ENCODE assay signal across 17 mouse cellular contexts in genomic region chr7:66404141-66404540, GRCm38 (mm10). TPM values are rescaled to one million over a fixed set of nuclear protein-coding genes. Genes with fewer than 3 reads are reported as not detected.
DNase-seq lines count a peak whose midpoint lies in the region; ATAC-seq and TF ChIP-seq lines count a peak whose summit lies in the region.
"Had no signal": no experiment of that assay in that cellular context is flagged by ENCODE, and none has a peak within 500 bp of the region (broad histone marks: within the 10 kb centered on the region; RNA-seq: fewer than 3 reads in every experiment).

No protein-coding gene starts in this region.

- no peaks in the 10 kb centered on the region for H3K36me3 ChIP-seq in embryonic facial prominence, embryonic 14.5 days (ENCODE audit: control insufficient read depth, insufficient read depth, low read length)
- no peaks in the 10 kb centered on the region for H3K36me3 ChIP-seq in embryonic facial prominence, embryonic 10.5 days (replicated peaks)
- H3K36me3 ChIP-seq in lung, embryonic 14.5 days (ENCODE audit: insufficient read depth) = no peaks in the 10 kb centered on the region
- no peaks in the 10 kb centered on the region for H3K36me3 ChIP-seq in embryonic facial prominence, embryonic 15.5 days
- no peaks in the 10 kb centered on the region for H3K36me3 ChIP-seq in limb, embryonic 14.5 days (ENCODE audit: control insufficient read depth, insufficient read depth, low read length)
- H3K36me3 ChIP-seq: forebrain, embryonic 12.5 days; G1E; liver, embryonic 15.5 days had no signal

- no peak for TF ChIP-seq POLR2A in limb, embryonic 14.5 days (IDR thresholded peaks at IDR 0.05; ENCODE audit: borderline replicate concordance, extremely low read depth, insufficient read depth, insufficient read length)

- peak; percentile 47 for DNase-seq in embryonic facial prominence, embryonic 14.5 days (ENCODE audit: low spot score)
- DNase-seq in embryonic facial prominence, embryonic 10.5 days (ENCODE audit: low spot score) = no peak
- DNase-seq in lung, embryonic 14.5 days = peak; percentile 51
- DNase-seq in lung, postnatal 14 days = no peak
- DNase-seq in limb, embryonic 14.5 days (ENCODE audit: low spot score) = peak; percentile 57
- no peak for DNase-seq in left cerebral cortex, adult 11 months (ENCODE audit: low spot score)
- DNase-seq in embryo, embryonic 10 days (ENCODE audit: low spot score) = no peak
- DNase-seq: cerebellum, adult 2 months; heart, postnatal 36 days; thymus, adult 2 months had no signal

- ATAC-seq in embryonic facial prominence, embryonic 14.5 days (ENCODE audit: low read depth) = peak; percentile 41
- peak; percentile 12; the same call in 1 of the 2 replicates for ATAC-seq in lung, embryonic 14.5 days (ENCODE audit: insufficient read depth)
- peak; percentile 53; the same call in 1 of the 2 replicates for ATAC-seq in embryonic facial prominence, embryonic 15.5 days (ENCODE audit: insufficient number of reproducible peaks, low FRiP score, low TSS enrichment, low read depth)
- ATAC-seq in limb, embryonic 14.5 days (ENCODE audit: low FRiP score, low read depth) = peak; percentile 77
- ATAC-seq: midbrain, embryonic 16.5 days had no signal

- H3K4me2 ChIP-seq in embryonic facial prominence, embryonic 14.5 days (ENCODE audit: low read depth, low read length) = no peak overlapping the region
- H3K4me2 ChIP-seq in lung, embryonic 14.5 days = 0 out of 2 replicates have a peak overlapping the region, but pooled peaks have one; percentile 10
- H3K4me2 ChIP-seq in embryonic facial prominence, embryonic 15.5 days (replicated peaks) = no peak overlapping the region
- H3K4me2 ChIP-seq in limb, embryonic 14.5 days (replicated peaks; ENCODE audit: low read depth, low read length, severe bottlenecking) = no peak overlapping the region
- H3K4me2 ChIP-seq: forebrain, embryonic 12.5 days; liver, embryonic 15.5 days had no signal

- WGBS in embryonic facial prominence, embryonic 14.5 days = 44% methylated on average over 10 of the region's 10 CpGs
- WGBS in embryonic facial prominence, embryonic 10.5 days = 76% methylated on average over 10 of the region's 10 CpGs
- 30% methylated on average over 10 of the region's 10 CpGs for WGBS in lung, embryonic 14.5 days
- WGBS in embryonic facial prominence, embryonic 15.5 days = 32% methylated on average over 10 of the region's 10 CpGs
- 20% methylated on average over 10 of the region's 10 CpGs for WGBS in limb, embryonic 14.5 days

- H3K9ac ChIP-seq in embryonic facial prominence, embryonic 14.5 days (ENCODE audit: low read depth, low read length) = no peak overlapping the region
- no peak overlapping the region for H3K9ac ChIP-seq in lung, embryonic 14.5 days
- no peak overlapping the region for H3K9ac ChIP-seq in embryonic facial prominence, embryonic 15.5 days
- H3K9ac ChIP-seq in limb, embryonic 14.5 days (ENCODE audit: low read depth, low read length, severe bottlenecking) = no peak overlapping the region
- H3K9ac ChIP-seq: forebrain, embryonic 12.5 days; liver, embryonic 15.5 days had no signal

- 0 out of 2 replicates have a peak overlapping the region, but pooled peaks have one; percentile 6 for H3K27ac ChIP-seq in embryonic facial prominence, embryonic 14.5 days (replicated peaks; ENCODE audit: low read depth, low read length)
- no peak overlapping the region for H3K27ac ChIP-seq in embryonic facial prominence, embryonic 10.5 days (replicated peaks)
- no peak overlapping the region for H3K27ac ChIP-seq in lung, embryonic 14.5 days (ENCODE audit: low read depth)
- no peak overlapping the region for H3K27ac ChIP-seq in embryonic facial prominence, embryonic 15.5 days (replicated peaks)
- H3K27ac ChIP-seq in limb, embryonic 14.5 days (replicated peaks; ENCODE audit: low read depth, low read length) = 0 out of 2 replicates have a peak overlapping the region, but pooled peaks have one; percentile 2
- H3K27ac ChIP-seq: forebrain, embryonic 12.5 days; liver, embryonic 15.5 days had no signal

- TF ChIP-seq CTCF in lung, embryonic 14.5 days (IDR thresholded peaks at IDR 0.05; ENCODE audit: low read depth) = no peak

- no peaks in the 10 kb centered on the region for H3K9me3 ChIP-seq in embryonic facial prominence, embryonic 14.5 days (ENCODE audit: control insufficient read depth, low read length)
- H3K9me3 ChIP-seq in embryonic facial prominence, embryonic 10.5 days = no peaks in the 10 kb centered on the region
- H3K9me3 ChIP-seq in lung, embryonic 14.5 days (ENCODE audit: low read depth, low read length) = no peaks in the 10 kb centered on the region
- no peaks in the 10 kb centered on the region for H3K9me3 ChIP-seq in embryonic facial prominence, embryonic 15.5 days (replicated peaks)
- no peaks in the 10 kb centered on the region for H3K9me3 ChIP-seq in limb, embryonic 14.5 days (ENCODE audit: control insufficient read depth, low read length)
- H3K9me3 ChIP-seq: forebrain, embryonic 12.5 days; G1E; liver, embryonic 15.5 days had no signal

- H3K4me3 ChIP-seq in embryonic facial prominence, embryonic 14.5 days (ENCODE audit: low read depth, low read length) = no peak overlapping the region
- H3K4me3 ChIP-seq in embryonic facial prominence, embryonic 10.5 days = no peak overlapping the region
- H3K4me3 ChIP-seq in lung, embryonic 14.5 days (ENCODE audit: low read depth, low read length) = no peak overlapping the region
- no peak overlapping the region for H3K4me3 ChIP-seq in embryonic facial prominence, embryonic 15.5 days (replicated peaks)
- no peak overlapping the region for H3K4me3 ChIP-seq in limb, embryonic 14.5 days (replicated peaks; ENCODE audit: low read length)
- H3K4me3 ChIP-seq: forebrain, embryonic 12.5 days; liver, embryonic 15.5 days had no signal

- no peaks in the 10 kb centered on the region for H3K27me3 ChIP-seq in embryonic facial prominence, embryonic 14.5 days (replicated peaks; ENCODE audit: control insufficient read depth, insufficient read depth, low read length)
- peaks cover 15% of the 10 kb centered on the region; the same call in 1 of the 2 replicates for H3K27me3 ChIP-seq in embryonic facial prominence, embryonic 10.5 days (replicated peaks; ENCODE audit: low read depth, poor library complexity, severe bottlenecking)
- H3K27me3 ChIP-seq in lung, embryonic 14.5 days (ENCODE audit: insufficient read depth, low read length) = no peaks in the 10 kb centered on the region
- H3K27me3 ChIP-seq in embryonic facial prominence, embryonic 15.5 days = 0 out of 2 replicates have a peak, but pooled peaks cover 4% of the 10 kb centered on the region
- no peaks in the 10 kb centered on the region for H3K27me3 ChIP-seq in limb, embryonic 14.5 days (ENCODE audit: control insufficient read depth, insufficient read depth, low read length)
- H3K27me3 ChIP-seq: forebrain, embryonic 12.5 days; liver, embryonic 15.5 days had no signal

- peaks cover 27% of the 10 kb centered on the region for H3K4me1 ChIP-seq in embryonic facial prominence, embryonic 14.5 days (ENCODE audit: control insufficient read depth, insufficient read depth, low read length)
- peaks cover 29% of the 10 kb centered on the region for H3K4me1 ChIP-seq in embryonic facial prominence, embryonic 10.5 days
- peaks cover 14% of the 10 kb centered on the region for H3K4me1 ChIP-seq in lung, embryonic 14.5 days (ENCODE audit: insufficient read depth)
- H3K4me1 ChIP-seq in embryonic facial prominence, embryonic 15.5 days = peaks cover 36% of the 10 kb centered on the region
- peaks cover 32% of the 10 kb centered on the region for H3K4me1 ChIP-seq in limb, embryonic 14.5 days (ENCODE audit: control insufficient read depth, insufficient read depth, low read length)

RNA-seq across cellular contexts. Expression of gene Lrrk1, which starts 16.0 kb away (rescaled TPM):
- polyA plus RNA-seq in embryonic facial prominence, embryonic 14.5 days (2014; fragmentation: Nextera tagmentation; extraction: Ambion mirVana) = 11.9 and 12.5 TPM in 2 replicates
- 8.5 and 8.7 TPM in 2 replicates for polyA plus RNA-seq in embryonic facial prominence, embryonic 10.5 days (2016; fragmentation: Nextera tagmentation; extraction: Ambion mirVana)
- 23.3 and 25.8 TPM in 2 replicates for polyA plus RNA-seq in lung, embryonic 14.5 days (2014; fragmentation: Nextera tagmentation; extraction: Ambion mirVana)
- 16.9 TPM in 2 replicates for polyA plus RNA-seq in embryonic facial prominence, embryonic 15.5 days (2015; fragmentation: Nextera tagmentation; extraction: Ambion mirVana)
- 15.3 and 16.1 TPM in 2 replicates for polyA plus RNA-seq in limb, embryonic 14.5 days (2012; rRNA removed)
- polyA plus RNA-seq in limb, embryonic 14.5 days (2014; fragmentation: Nextera tagmentation; extraction: Ambion mirVana) = 13.1 and 14.4 TPM in 2 replicates
- polyA plus RNA-seq: G1E had no signal

RNA-seq across cellular contexts. Expression of gene Aldh1a3, which starts 23.2 kb away (rescaled TPM):
- polyA plus RNA-seq in embryonic facial prominence, embryonic 14.5 days (2014; fragmentation: Nextera tagmentation; extraction: Ambion mirVana) = 29.6 and 30.1 TPM in 2 replicates
- 39.7 and 47.1 TPM in 2 replicates for polyA plus RNA-seq in embryonic facial prominence, embryonic 10.5 days (2016; fragmentation: Nextera tagmentation; extraction: Ambion mirVana)
- polyA plus RNA-seq in lung, embryonic 14.5 days (2014; fragmentation: Nextera tagmentation; extraction: Ambion mirVana) = 1.4 and 1.5 TPM in 2 replicates
- polyA plus RNA-seq in embryonic facial prominence, embryonic 15.5 days (2015; fragmentation: Nextera tagmentation; extraction: Ambion mirVana) = 27.2 and 27.8 TPM in 2 replicates
- polyA plus RNA-seq in limb, embryonic 14.5 days (2012; rRNA removed) = 8.1 and 8.2 TPM in 2 replicates
- 10.2 TPM in 2 replicates for polyA plus RNA-seq in limb, embryonic 14.5 days (2014; fragmentation: Nextera tagmentation; extraction: Ambion mirVana)
- polyA plus RNA-seq: G1E had no signal

RNA-seq across cellular contexts. Expression of gene Gm10974, which starts 38.4 kb away (rescaled TPM):
- not detected in 2 replicates for polyA plus RNA-seq in embryonic facial prominence, embryonic 14.5 days (2014; fragmentation: Nextera tagmentation; extraction: Ambion mirVana)
- not detected in 2 replicates for polyA plus RNA-seq in embryonic facial prominence, embryonic 10.5 days (2016; fragmentation: Nextera tagmentation; extraction: Ambion mirVana)
- not detected in 2 replicates for polyA plus RNA-seq in lung, embryonic 14.5 days (2014; fragmentation: Nextera tagmentation; extraction: Ambion mirVana)
- not detected in 2 replicates for polyA plus RNA-seq in embryonic facial prominence, embryonic 15.5 days (2015; fragmentation: Nextera tagmentation; extraction: Ambion mirVana)
- polyA plus RNA-seq in limb, embryonic 14.5 days (2012; rRNA removed) = not detected in 2 replicates
- not detected in 2 replicates for polyA plus RNA-seq in limb, embryonic 14.5 days (2014; fragmentation: Nextera tagmentation; extraction: Ambion mirVana)
- polyA plus RNA-seq: C2C12; cerebellum, adult 2 months; embryonic facial prominence, embryonic 11.5 days; forebrain, embryonic 12.5 days; G1E; liver, embryonic 15.5 days; midbrain, embryonic 16.5 days; thymus, adult 2 months had no signal

Comparison
In these comparisons a context has a peak if more than half of its experiments do, and no peak if none do; other contexts are left out.
1. DNase-seq: peak in embryonic facial prominence, embryonic 14.5 days (single experiment), lung, embryonic 14.5 days (single experiment) and limb, embryonic 14.5 days (single experiment); none in embryonic facial prominence, embryonic 10.5 days (single experiment), lung, postnatal 14 days (single experiment), left cerebral cortex, adult 11 months (single experiment) and embryo, embryonic 10 days (single experiment).
2. H3K27ac ChIP-seq: peak in embryonic facial prominence, embryonic 14.5 days (single experiment) and limb, embryonic 14.5 days (single experiment); none in embryonic facial prominence, embryonic 10.5 days (single experiment), lung, embryonic 14.5 days (single experiment) and embryonic facial prominence, embryonic 15.5 days (single experiment).
3. ATAC-seq: peak in every context shown above with its lines; median percentile 77 in limb, embryonic 14.5 days; 53 in embryonic facial prominence, embryonic 15.5 days; 41 in embryonic facial prominence, embryonic 14.5 days; 12 in lung, embryonic 14.5 days.